Mouse (Mus musculus) macrophage (primary cell): Measurements from ENCODE around the gene Spred2. TPM values are rescaled to one million over a fixed set of nuclear protein-coding genes. Genes with fewer than 3 reads are reported as not detected.
"Not testable (repeated sequence)": the region's sequence is repeated elsewhere in the genome, so short reads cannot be mapped to it uniquely, and the experiment has no call there.

Source experiments
- H3K27ac ChIP-seq: fragments of 350-480 bp; formaldehyde crosslinking; 2 replicates; pipeline ENCODE4 v1.9.0; 2021
- H3K36me3 ChIP-seq: fragments of 350-480 bp; formaldehyde crosslinking; 2 replicates; pipeline ENCODE4 v1.9.0; 2021; ENCODE audit errors: inconsistent target
- H3K4me3 ChIP-seq: fragments of 350-480 bp; formaldehyde crosslinking; 2 replicates; pipeline ENCODE4 v1.9.0; 2021; ENCODE audit errors: inconsistent target
- H3K79me2 ChIP-seq: fragments of 350-480 bp; formaldehyde crosslinking; 2 replicates; pipeline ENCODE4 v1.9.0; 2021; ENCODE audit errors: inconsistent target
- WGBS: methylation state at CpG from one replicate; pipeline ENCODE4 v1.1.7; 2026; ENCODE audit warnings: inconsistent platforms; ENCODE audit not compliant: missing documents; 5-methylcytosine and 5-hydroxymethylcytosine counted together
- polyA plus RNA-seq: library from polyadenylated mRNA; stranded (reverse); fragments of 250-400 nt; gene quantifications from 3 replicates; pipeline ENCODE4 v1.2.4, GENCODE M21; 2018; ENCODE audit warnings: inconsistent platforms

Spred2 gene
- polyA plus RNA-seq, 1 experiment from 2014 or later = 4.4 TPM

GRCm38 (mm10) chr11:20022462-20022861 is 98.3 kb downstream of the Spred2 start:
- no peak overlapping the region for H3K27ac ChIP-seq
- no peaks in the 10 kb centered on the region for H3K36me3 ChIP-seq

GRCm38 (mm10) chr11:20022911-20023482 is 98.8 kb downstream of the Spred2 start:
- no peak overlapping the region for H3K4me3 ChIP-seq
- H3K79me2 ChIP-seq = no peaks in the 10 kb centered on the region
- WGBS = 97% methylated on average over 14 of the region's 14 CpGs
- H3K27ac ChIP-seq = no peak overlapping the region
- no peaks in the 10 kb centered on the region for H3K36me3 ChIP-seq

More at GRCm38 (mm10) chr11:20022462-20022861, 98.3 kb downstream of the Spred2 start:
- Histone ChIP-seq H3K4me3 (no peak overlapping the region), H3K79me2 (no peaks in the 10 kb centered on the region)
- 84% methylated on average over 2 of the region's 2 CpGs for whole genome bisulfite sequencing

GRCm38 (mm10) chr11:20025899-20026298 is 101.7 kb downstream of the Spred2 start:
- Histone ChIP-seq H3K79me2 (no peaks in the 10 kb centered on the region), H3K36me3 (no peaks in the 10 kb centered on the region), H3K4me3 (no peak overlapping the region), H3K27ac (no peak overlapping the region)
- 86% methylated on average over 11 of the region's 11 CpGs for WGBS

- Histone ChIP-seq H3K36me3 (no peaks in the 10 kb centered on the region), H3K27ac (no peak overlapping the region), H3K79me2 (no peaks in the 10 kb centered on the region), H3K4me3 (no peak overlapping the region)
- 90% methylated on average over 9 of the region's 9 CpGs for WGBS
Observed at GRCm38 (mm10) chr11:20027719-20028118, 103.5 kb downstream of the Spred2 start.

DNA sequence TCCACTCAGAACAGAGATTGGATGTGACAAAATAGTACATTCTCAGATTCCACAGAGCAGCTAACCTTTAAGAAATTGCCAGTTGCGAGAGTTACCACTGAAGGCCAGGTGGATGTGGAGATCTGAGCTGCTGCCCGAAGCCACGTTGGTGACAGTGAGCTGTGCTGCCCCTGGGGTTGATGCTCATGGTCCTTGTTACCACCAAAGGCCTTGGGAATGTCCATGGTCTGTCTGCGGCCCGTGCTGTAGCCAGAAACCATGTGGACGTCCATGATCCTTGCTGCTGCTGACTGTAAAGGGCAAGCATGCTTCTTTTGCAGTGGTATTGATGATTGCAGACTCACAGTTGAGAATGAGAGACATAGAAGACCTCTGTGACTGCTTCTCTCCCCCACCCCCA is 104.2 kb downstream of the Spred2 start:
- 92% methylated on average over 6 of the region's 6 CpGs for WGBS
- Histone ChIP-seq H3K27ac (no peak overlapping the region), H3K36me3 (no peaks in the 10 kb centered on the region), H3K79me2 (no peaks in the 10 kb centered on the region), H3K4me3 (no peak overlapping the region)

- Histone ChIP-seq H3K36me3 (no peaks in the 10 kb centered on the region), H3K79me2 (no peaks in the 10 kb centered on the region), H3K27ac (no peak overlapping the region), H3K4me3 (no peak overlapping the region)
- 95% methylated on average over 4 of the region's 4 CpGs for WGBS
Observed at GRCm38 (mm10) chr11:20029014-20029413, 104.8 kb downstream of the Spred2 start.

DNA sequence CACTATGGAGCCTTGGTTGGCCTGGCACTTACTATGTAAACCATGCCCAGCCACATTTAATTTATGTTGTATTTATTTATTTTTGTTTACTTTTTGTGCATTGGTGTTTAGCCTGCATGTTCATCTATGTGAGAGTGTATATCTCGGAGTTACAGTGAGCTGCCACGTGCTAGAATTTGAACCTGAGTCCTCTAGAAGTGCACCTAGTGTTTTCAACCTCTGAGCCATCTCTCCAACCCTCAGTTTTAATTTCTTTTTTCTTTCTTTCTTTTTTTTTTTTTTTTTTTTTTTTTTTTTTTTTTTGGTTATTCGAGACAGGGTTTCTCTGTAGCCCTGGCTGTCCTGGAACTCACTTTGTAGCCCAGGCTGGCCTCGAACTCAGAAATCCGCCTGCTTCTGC is 106.8 kb downstream of the Spred2 start:
- H3K36me3 ChIP-seq, H3K27ac ChIP-seq, H3K4me3 ChIP-seq, H3K79me2 ChIP-seq: not testable (repeated sequence)
- WGBS = 95% methylated on average over 4 of the region's 5 CpGs

- 46% methylated on average over 8 of the region's 8 CpGs for WGBS
- H3K79me2 ChIP-seq = no peaks in the 10 kb centered on the region
- no peak overlapping the region for H3K4me3 ChIP-seq
- no peaks in the 10 kb centered on the region for H3K36me3 ChIP-seq
- H3K27ac ChIP-seq = no peak overlapping the region
Observed at GRCm38 (mm10) chr11:20031536-20031935, 107.4 kb downstream of the Spred2 start.

DNA sequence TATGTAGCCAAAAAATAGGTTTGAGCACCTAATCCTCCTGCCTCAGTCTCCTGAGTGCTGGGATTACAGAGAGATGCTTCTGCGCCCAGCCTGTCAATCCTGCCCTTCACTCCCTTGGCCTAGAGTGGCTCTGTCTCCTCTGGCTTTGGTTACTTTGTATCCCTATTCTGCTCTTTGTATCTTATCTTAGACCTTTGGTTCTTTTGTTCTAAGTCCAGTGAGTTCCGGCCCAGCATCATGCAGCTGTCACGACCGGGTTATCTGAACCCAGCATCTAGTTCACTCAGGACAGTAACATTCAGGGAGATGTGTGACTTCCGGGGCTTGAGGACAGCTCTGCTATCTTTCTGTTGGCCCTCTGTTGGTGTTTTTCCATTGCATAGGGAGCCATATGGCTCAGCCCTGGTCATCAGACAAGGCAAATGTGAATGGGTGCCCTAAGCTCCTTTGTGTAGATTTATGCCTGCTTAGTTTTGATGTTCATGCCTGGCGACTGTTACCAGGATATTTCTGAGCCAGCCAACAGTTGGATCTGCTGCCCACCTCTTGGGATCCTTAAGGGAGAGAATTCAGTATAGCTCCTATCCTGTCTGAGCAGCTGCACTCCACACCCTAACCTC is 109.5 kb downstream of the Spred2 start:
- H3K27ac ChIP-seq = no peak overlapping the region
- no peak overlapping the region for H3K4me3 ChIP-seq
- no peaks in the 10 kb centered on the region for H3K79me2 ChIP-seq
- 95% methylated on average over 6 of the region's 6 CpGs for WGBS
- H3K36me3 ChIP-seq = no peaks in the 10 kb centered on the region

DNA sequence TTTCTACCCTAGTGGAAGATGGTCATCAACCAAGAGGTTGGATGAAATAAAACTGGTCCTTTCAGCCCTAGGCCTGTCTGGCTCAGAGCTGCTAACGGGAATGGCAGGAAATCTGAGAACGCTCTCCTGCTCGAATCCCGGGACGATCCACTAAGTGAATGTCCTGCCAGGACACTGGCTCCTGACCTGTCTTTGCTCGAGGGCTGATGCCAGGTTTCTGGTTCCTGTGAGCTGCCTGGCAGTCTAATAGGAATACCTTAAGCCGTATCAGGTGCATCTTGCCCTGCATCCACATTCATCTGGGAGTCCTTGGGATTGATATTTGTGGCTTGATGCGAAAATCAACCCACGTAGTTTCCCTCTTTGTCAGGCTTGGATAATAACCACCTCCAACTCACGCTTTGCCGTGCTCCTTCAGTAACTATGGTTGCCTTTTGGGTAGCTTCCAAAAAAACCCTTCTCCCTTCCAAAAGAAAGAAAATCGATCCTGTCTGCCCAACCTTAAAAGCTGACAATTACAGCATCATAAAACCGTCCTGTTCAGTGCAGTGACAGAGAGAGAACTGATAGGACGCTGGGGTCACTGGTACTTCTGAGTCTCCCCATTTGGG is 110.3 kb downstream of the Spred2 start:
- Histone ChIP-seq H3K36me3 (no peaks in the 10 kb centered on the region), H3K79me2 (no peaks in the 10 kb centered on the region), H3K27ac (no peak overlapping the region), H3K4me3 (no peak overlapping the region)
- WGBS = 91% methylated on average over 14 of the region's 14 CpGs

DNA sequence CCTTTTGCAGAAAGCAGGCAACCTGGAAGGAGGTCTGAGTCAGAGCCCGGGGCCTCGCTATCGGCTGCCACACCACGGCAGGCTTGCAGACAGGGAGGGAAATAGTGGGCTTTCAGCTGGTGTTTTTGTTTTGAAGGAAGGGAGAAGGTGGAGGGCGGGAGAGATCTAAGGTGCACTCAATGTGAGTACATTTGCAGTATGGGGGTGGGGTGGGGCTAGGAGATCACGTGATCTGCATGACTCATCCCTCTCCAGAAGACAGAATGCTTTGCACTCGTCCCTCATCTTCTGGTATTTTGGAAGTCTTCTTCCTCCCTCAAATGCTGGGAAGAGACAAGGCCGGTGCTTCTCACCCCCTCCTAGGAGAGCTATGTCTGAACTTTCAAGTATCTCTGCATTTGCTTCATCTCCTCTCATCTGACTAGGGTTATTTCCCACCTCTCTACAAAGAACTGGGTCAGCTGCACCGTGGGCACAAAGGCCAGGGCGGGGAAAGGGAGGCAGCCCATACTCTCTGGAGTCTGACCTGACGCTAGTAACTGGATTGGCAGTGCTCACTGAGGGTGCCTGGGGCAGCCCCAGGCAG is 111.3 kb downstream of the Spred2 start:
- Histone ChIP-seq H3K36me3 (no peaks in the 10 kb centered on the region), H3K4me3 (no peak overlapping the region), H3K79me2 (no peaks in the 10 kb centered on the region), H3K27ac (no peak overlapping the region)
- WGBS = 41% methylated on average over 11 of the region's 11 CpGs

DNA sequence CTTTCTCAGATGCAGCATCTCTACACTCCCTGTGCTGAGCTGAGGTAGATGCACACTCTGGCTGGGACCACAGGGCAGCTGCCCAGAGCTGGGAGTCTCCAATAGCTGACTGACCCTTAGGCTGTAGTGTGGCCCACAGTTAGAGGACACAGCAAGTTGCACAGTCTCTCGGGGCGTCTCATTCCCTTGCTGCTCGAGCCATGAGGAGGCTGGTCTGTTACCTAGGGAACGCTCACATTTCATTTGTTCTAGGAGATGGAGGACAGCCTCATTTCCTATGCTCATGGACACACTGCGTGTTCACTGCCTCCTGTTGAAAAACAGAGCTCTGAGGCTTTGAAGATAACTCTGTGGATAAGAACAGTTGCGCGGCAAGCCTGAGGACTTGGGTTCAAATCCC is 111.8 kb downstream of the Spred2 start:
- Histone ChIP-seq H3K79me2 (no peaks in the 10 kb centered on the region), H3K36me3 (no peaks in the 10 kb centered on the region), H3K27ac (no peak overlapping the region), H3K4me3 (no peak overlapping the region)
- 98% methylated on average over 5 of the region's 7 CpGs for WGBS

GRCm38 (mm10) chr11:20037739-20038138 is 113.6 kb downstream of the Spred2 start:
- no peak overlapping the region for H3K4me3 ChIP-seq
- H3K27ac ChIP-seq = no peak overlapping the region
- WGBS = 83% methylated on average over 4 of the region's 4 CpGs
- no peaks in the 10 kb centered on the region for H3K36me3 ChIP-seq
- no peaks in the 10 kb centered on the region for H3K79me2 ChIP-seq

DNA sequence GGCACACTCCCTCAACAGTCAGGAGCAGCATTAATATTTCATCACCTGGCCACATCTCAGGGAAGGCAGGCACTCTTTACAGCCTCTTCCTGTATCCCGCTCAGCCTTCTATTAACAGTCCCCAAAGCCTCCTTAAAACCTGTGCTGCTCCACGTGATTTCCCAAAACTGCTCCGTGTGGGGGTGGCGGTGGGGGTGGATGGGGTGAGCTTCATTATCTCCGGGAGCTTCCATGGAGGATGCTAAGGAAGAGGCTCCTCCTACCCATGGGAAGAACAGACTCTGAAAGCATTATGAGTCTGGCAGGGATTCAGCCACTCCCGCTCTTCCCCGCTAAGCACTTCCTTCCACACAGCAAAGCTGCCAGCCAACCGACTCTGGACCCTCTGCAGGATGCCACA is 114.5 kb downstream of the Spred2 start:
- Histone ChIP-seq H3K4me3 (no peak overlapping the region), H3K79me2 (no peaks in the 10 kb centered on the region), H3K36me3 (no peaks in the 10 kb centered on the region), H3K27ac (no peak overlapping the region)
- 69% methylated on average over 8 of the region's 8 CpGs for WGBS

- H3K27ac ChIP-seq = no peak overlapping the region
- 70% methylated on average over 6 of the region's 6 CpGs for WGBS
Observed at GRCm38 (mm10) chr11:20041164-20041920, 117.2 kb downstream of the Spred2 start.

More at GRCm38 (mm10) chr11:20041164-20041920, 117.2 kb downstream of the Spred2 start:
- Histone ChIP-seq H3K36me3 (no peaks in the 10 kb centered on the region), H3K4me3 (no peak overlapping the region), H3K79me2 (no peaks in the 10 kb centered on the region)
